Mouse (Mus musculus): Measurements from ENCODE around the gene Itsn1. TPM values are rescaled to one million over a fixed set of nuclear protein-coding genes. Genes with fewer than 3 reads are reported as not detected.

Itsn1 gene
- polyA plus RNA-seq, 1 experiment from 2014 or later: 54.7 TPM

DNA sequence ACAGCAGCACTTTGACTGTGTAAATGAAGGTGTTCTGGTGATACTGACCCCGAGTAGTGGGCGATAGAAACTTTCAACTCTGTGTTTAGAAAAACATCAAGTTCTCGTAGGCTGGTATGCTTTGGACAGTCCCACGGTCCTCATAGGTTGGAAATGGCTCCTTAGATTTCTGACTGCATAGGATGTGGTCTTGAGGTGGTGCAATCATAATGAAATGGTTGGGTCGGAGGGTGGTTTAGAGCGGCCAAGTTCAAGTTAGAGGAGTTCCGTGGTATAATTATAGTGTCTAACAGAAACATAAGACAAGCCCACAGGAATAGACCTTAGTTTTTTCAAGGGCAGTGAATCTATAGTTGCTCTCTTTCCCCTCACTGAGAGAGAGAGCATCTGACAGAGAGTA, 129.6 kb downstream of the Itsn1 start:
- no peaks in the 10 kb centered on the region for H3K27me3 ChIP-seq (ENCODE audit: control insufficient read depth, insufficient read depth, low read depth, low read length)
- no peak overlapping the region for H3K27ac ChIP-seq (ENCODE audit: low read length)
- no peak overlapping the region for H3K4me2 ChIP-seq (ENCODE audit: low read depth, low read length)
- ATAC-seq (ENCODE audit: low read depth): no peak
- peaks cover 15% of the 10 kb centered on the region for H3K36me3 ChIP-seq (ENCODE audit: control insufficient read depth, insufficient read depth)
- peaks cover 9% of the 10 kb centered on the region for H3K4me1 ChIP-seq (ENCODE audit: control insufficient read depth, low read depth, low read length)
- no peaks in the 10 kb centered on the region for H3K9me3 ChIP-seq (replicated peaks; ENCODE audit: control insufficient read depth, low read length)
- no peak overlapping the region for H3K4me3 ChIP-seq (ENCODE audit: low read depth, low read length)
- 78% methylated on average over 7 of the region's 7 CpGs for WGBS (ENCODE audit: insufficient replicate concordance)
- no peak overlapping the region for H3K9ac ChIP-seq (ENCODE audit: low read depth, low read length)

GRCm38 (mm10) chr16:91859203-91859602, 130.1 kb downstream of the Itsn1 start:
- no peak overlapping the region for H3K27ac ChIP-seq (ENCODE audit: low read length)
- peaks cover 14% of the 10 kb centered on the region for H3K4me1 ChIP-seq (ENCODE audit: control insufficient read depth, low read depth, low read length)
- no peaks in the 10 kb centered on the region for H3K9me3 ChIP-seq (replicated peaks; ENCODE audit: control insufficient read depth, low read length)
- H3K4me3 ChIP-seq (ENCODE audit: low read depth, low read length): no peak overlapping the region
- no peak overlapping the region for H3K4me2 ChIP-seq (ENCODE audit: low read depth, low read length)
- no peak overlapping the region for H3K9ac ChIP-seq (ENCODE audit: low read depth, low read length)
- H3K27me3 ChIP-seq (ENCODE audit: control insufficient read depth, insufficient read depth, low read depth, low read length): no peaks in the 10 kb centered on the region
- ATAC-seq (ENCODE audit: low read depth): no peak
- peaks cover 18% of the 10 kb centered on the region for H3K36me3 ChIP-seq (ENCODE audit: control insufficient read depth, insufficient read depth)
- WGBS (ENCODE audit: insufficient replicate concordance): 74% methylated on average over 3 of the region's 3 CpGs

DNA sequence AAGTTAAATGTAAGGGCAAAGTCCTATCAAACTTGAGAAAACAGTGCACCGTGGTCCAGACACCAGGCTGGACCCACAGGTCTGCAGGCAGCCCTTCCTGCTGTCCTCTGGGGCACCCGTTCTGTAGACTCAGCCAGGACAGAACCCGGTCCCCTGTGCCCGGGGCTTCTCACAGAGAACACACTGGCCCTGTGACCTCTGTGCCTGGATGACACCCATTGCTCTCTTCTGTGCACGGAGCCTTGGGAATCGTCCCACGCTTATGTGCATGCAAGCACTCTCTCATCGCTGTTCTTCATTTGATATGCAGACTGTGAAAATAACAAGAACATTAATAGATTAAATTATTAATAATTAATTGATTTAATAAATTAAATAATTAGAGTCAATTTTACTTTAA, 130.9 kb downstream of the Itsn1 start:
- no peak overlapping the region for H3K9ac ChIP-seq (ENCODE audit: low read depth, low read length)
- WGBS (ENCODE audit: insufficient replicate concordance): 76% methylated on average over 8 of the region's 8 CpGs
- no peak overlapping the region for H3K4me2 ChIP-seq (ENCODE audit: low read depth, low read length)
- H3K4me3 ChIP-seq (ENCODE audit: low read depth, low read length): no peak overlapping the region
- no peak for ATAC-seq (ENCODE audit: low read depth)
- H3K4me1 ChIP-seq (ENCODE audit: control insufficient read depth, low read depth, low read length): peaks cover 22% of the 10 kb centered on the region
- H3K9me3 ChIP-seq (replicated peaks; ENCODE audit: control insufficient read depth, low read length): no peaks in the 10 kb centered on the region
- H3K36me3 ChIP-seq (ENCODE audit: control insufficient read depth, insufficient read depth): peaks cover 18% of the 10 kb centered on the region
- no peak overlapping the region for H3K27ac ChIP-seq (ENCODE audit: low read length)
- no peaks in the 10 kb centered on the region for H3K27me3 ChIP-seq (ENCODE audit: control insufficient read depth, insufficient read depth, low read depth, low read length)

GRCm38 (mm10) chr16:91860471-91861125, 131.5 kb downstream of the Itsn1 start:
- H3K9ac ChIP-seq (ENCODE audit: low read depth, low read length): no peak overlapping the region
- peaks cover 28% of the 10 kb centered on the region for H3K4me1 ChIP-seq (ENCODE audit: control insufficient read depth, low read depth, low read length)
- ATAC-seq (ENCODE audit: low read depth): no peak
- H3K27me3 ChIP-seq (ENCODE audit: control insufficient read depth, insufficient read depth, low read depth, low read length): no peaks in the 10 kb centered on the region
- no peak overlapping the region for H3K27ac ChIP-seq (ENCODE audit: low read length)
- peaks cover 14% of the 10 kb centered on the region for H3K36me3 ChIP-seq (ENCODE audit: control insufficient read depth, insufficient read depth)
- no peak overlapping the region for H3K4me3 ChIP-seq (ENCODE audit: low read depth, low read length)
- 70% methylated on average over 14 of the region's 14 CpGs for WGBS (ENCODE audit: insufficient replicate concordance)
- H3K9me3 ChIP-seq (replicated peaks; ENCODE audit: control insufficient read depth, low read length): no peaks in the 10 kb centered on the region
- H3K4me2 ChIP-seq (ENCODE audit: low read depth, low read length): no peak overlapping the region

- Histone ChIP-seq H3K36me3 (ENCODE audit: control insufficient read depth, insufficient read depth) (peaks cover 9% of the 10 kb centered on the region), H3K4me1 (ENCODE audit: control insufficient read depth, low read depth, low read length) (peaks cover 36% of the 10 kb centered on the region)
- 74% methylated on average over 6 of the region's 6 CpGs for WGBS (ENCODE audit: insufficient replicate concordance)
These were observed 132.8 kb downstream of the Itsn1 start for GRCm38 (mm10) chr16:91861784-91862371.

GRCm38 (mm10) chr16:91862836-91863235, 133.8 kb downstream of the Itsn1 start:
- no peak for ATAC-seq (ENCODE audit: low read depth)
- H3K27ac ChIP-seq (ENCODE audit: low read length): no peak overlapping the region

More at GRCm38 (mm10) chr16:91861784-91862371, 132.8 kb downstream of the Itsn1 start:
- no peak for ATAC-seq (ENCODE audit: low read depth)
- Histone ChIP-seq H3K9me3 (replicated peaks; ENCODE audit: control insufficient read depth, low read length) (no peaks in the 10 kb centered on the region), H3K9ac (ENCODE audit: low read depth, low read length) (no peak overlapping the region), H3K27ac (ENCODE audit: low read length) (no peak overlapping the region), H3K4me3 (ENCODE audit: low read depth, low read length) (no peak overlapping the region), H3K4me2 (ENCODE audit: low read depth, low read length) (no peak overlapping the region), H3K27me3 (ENCODE audit: control insufficient read depth, insufficient read depth, low read depth, low read length) (no peaks in the 10 kb centered on the region)

DNA sequence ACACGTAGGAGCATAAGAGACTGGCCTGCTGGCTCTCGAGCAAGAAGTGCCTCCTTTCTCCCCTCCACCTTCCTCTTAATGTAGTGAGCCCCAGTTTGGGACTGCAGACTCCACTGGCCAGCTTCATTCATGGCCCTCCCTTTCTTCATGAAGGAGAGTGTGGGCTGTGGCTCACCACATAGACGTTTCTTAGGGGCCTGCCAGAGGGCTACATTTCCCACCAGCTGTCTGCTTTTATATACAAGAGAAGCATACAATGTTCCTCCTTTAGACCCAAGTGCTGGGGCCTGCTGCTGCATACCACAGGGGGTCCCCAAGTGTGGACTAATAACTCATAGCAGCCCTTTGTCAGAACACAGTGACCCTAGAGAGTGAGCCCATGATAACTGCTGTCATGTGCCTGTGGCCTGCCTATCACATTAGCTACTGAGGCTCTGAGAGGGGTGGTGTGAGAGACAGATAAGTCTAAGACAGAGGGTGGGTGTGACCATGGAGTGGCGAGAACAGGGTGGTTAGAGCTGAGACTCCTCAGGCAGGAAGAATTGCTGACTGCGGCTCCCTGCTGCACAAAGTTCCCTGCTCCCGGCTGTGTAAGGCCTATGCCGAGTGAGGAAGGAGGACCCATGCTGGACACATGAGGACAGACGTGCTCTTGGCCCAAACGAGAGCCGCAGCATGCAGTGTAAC, 135.7 kb downstream of the Itsn1 start:
- Histone ChIP-seq H3K27me3 (ENCODE audit: control insufficient read depth, insufficient read depth, low read depth, low read length) (no peaks in the 10 kb centered on the region), H3K4me1 (ENCODE audit: control insufficient read depth, low read depth, low read length) (peaks cover 51% of the 10 kb centered on the region), H3K36me3 (ENCODE audit: control insufficient read depth, insufficient read depth) (peaks cover 21% of the 10 kb centered on the region), H3K4me3 (ENCODE audit: low read depth, low read length) (peak overlapping the region; percentile 6; the same call in 1 of the 2 replicates), H3K4me2 (ENCODE audit: low read depth, low read length) (peak overlapping the region; percentile 54), H3K9ac (ENCODE audit: low read depth, low read length) (peak overlapping the region; percentile 34), H3K27ac (ENCODE audit: low read length) (peak overlapping the region; percentile 87), H3K9me3 (replicated peaks; ENCODE audit: control insufficient read depth, low read length) (no peaks in the 10 kb centered on the region)
- ATAC-seq (ENCODE audit: low read depth): peak; percentile 98
- WGBS (ENCODE audit: insufficient replicate concordance): 26% methylated on average over 10 of the region's 10 CpGs

More at GRCm38 (mm10) chr16:91862836-91863235, 133.8 kb downstream of the Itsn1 start:
- Histone ChIP-seq H3K36me3 (ENCODE audit: control insufficient read depth, insufficient read depth) (peaks cover 9% of the 10 kb centered on the region), H3K27me3 (ENCODE audit: control insufficient read depth, insufficient read depth, low read depth, low read length) (no peaks in the 10 kb centered on the region), H3K9me3 (replicated peaks; ENCODE audit: control insufficient read depth, low read length) (no peaks in the 10 kb centered on the region), H3K4me2 (ENCODE audit: low read depth, low read length) (no peak overlapping the region), H3K9ac (ENCODE audit: low read depth, low read length) (no peak overlapping the region), H3K4me1 (ENCODE audit: control insufficient read depth, low read depth, low read length) (peaks cover 36% of the 10 kb centered on the region), H3K4me3 (ENCODE audit: low read depth, low read length) (no peak overlapping the region)
- 45% methylated on average over 7 of the region's 7 CpGs for WGBS (ENCODE audit: insufficient replicate concordance)

DNA sequence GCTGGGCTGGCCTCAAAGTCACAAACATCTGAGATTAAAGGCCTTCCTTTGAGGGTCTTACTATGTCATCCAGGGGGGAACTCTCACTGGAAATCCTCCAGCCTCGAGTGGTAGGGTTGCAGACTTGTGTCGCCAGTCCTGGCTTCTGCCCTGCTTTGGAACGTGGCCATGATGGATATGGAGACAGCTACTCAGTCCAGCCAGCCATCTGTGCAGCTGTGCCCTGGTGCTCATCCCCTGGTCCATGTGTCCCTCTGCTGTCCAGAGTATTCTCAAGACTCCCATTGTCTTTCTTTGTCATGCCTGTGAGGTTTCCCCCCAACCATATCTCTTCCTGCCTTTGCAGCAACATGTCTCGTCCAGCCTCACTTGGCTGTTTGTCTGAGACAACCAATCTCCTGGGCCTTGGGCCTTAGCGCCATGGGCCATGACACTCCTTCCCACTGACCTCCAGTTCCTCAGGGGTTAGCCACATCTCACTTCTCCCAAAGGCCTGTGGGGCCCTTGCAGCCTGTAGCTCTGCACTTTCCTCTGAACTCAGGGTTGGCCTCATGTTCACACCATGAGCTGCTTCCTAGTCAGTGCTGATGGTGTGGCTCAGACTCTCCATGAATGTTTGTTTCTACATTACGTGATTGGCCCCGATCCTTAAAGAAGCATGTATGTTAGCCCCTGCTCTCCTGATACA, 136.6 kb downstream of the Itsn1 start:
- Histone ChIP-seq H3K27ac (ENCODE audit: low read length) (peak overlapping the region; percentile 87), H3K9me3 (replicated peaks; ENCODE audit: control insufficient read depth, low read length) (no peaks in the 10 kb centered on the region), H3K36me3 (ENCODE audit: control insufficient read depth, insufficient read depth) (peaks cover 28% of the 10 kb centered on the region), H3K4me2 (ENCODE audit: low read depth, low read length) (peak overlapping the region; percentile 54; the same call in 1 of the 2 replicates), H3K27me3 (ENCODE audit: control insufficient read depth, insufficient read depth, low read depth, low read length) (no peaks in the 10 kb centered on the region), H3K4me3 (ENCODE audit: low read depth, low read length) (no peak overlapping the region), H3K9ac (ENCODE audit: low read depth, low read length) (peak overlapping the region; percentile 34; the same call in 1 of the 2 replicates), H3K4me1 (ENCODE audit: control insufficient read depth, low read depth, low read length) (peaks cover 51% of the 10 kb centered on the region)
- WGBS (ENCODE audit: insufficient replicate concordance): 60% methylated on average over 7 of the region's 7 CpGs
- ATAC-seq (ENCODE audit: low read depth): no peak
